Mouse (Mus musculus) forebrain, embryonic 15.5 days (tissue): ENCODE results near the gene Efs. TPM values are rescaled to one million over a fixed set of nuclear protein-coding genes. Genes with fewer than 3 reads are reported as not detected.

Source experiments
- ATAC-seq: fragments of 200-750 bp; cut with Nextera tagmentation; replicated peaks from 2 replicates; pipeline ENCODE4 v1.8.0; 2017; ENCODE audit warnings: mild to moderate bottlenecking, moderate TSS enrichment, moderate library complexity
- H3K27ac ChIP-seq: fragments of 300-500 bp; sonication (generic); replicated peaks from 2 replicates; pipeline ENCODE4 v1.5.1; 2015; ENCODE audit warnings: mild to moderate bottlenecking, inconsistent platforms
- H3K27me3 ChIP-seq: fragments of 300-500 bp; sonication (generic); 2 replicates; pipeline ENCODE4 v1.6.1; 2015; ENCODE audit warnings: inconsistent platforms
- H3K36me3 ChIP-seq: fragments of 300-500 bp; sonication (generic); 2 replicates; pipeline ENCODE4 v1.6.1; 2015; ENCODE audit warnings: mild to moderate bottlenecking, inconsistent platforms
- H3K4me1 ChIP-seq: fragments of 300-500 bp; sonication (generic); 2 replicates; pipeline ENCODE4 v1.6.1; 2015; ENCODE audit warnings: inconsistent platforms
- H3K4me2 ChIP-seq: fragments of 300-500 bp; sonication (generic); replicated peaks from 2 replicates; pipeline ENCODE4 v1.6.1; 2015; ENCODE audit warnings: mild to moderate bottlenecking, inconsistent platforms
- H3K4me3 ChIP-seq: fragments of 300-500 bp; sonication (generic); 2 replicates; pipeline ENCODE4 v1.5.1; 2015; ENCODE audit warnings: mild to moderate bottlenecking, inconsistent platforms
- H3K9ac ChIP-seq: fragments of 300-500 bp; sonication (generic); replicated peaks from 2 replicates; pipeline ENCODE4 v1.6.1; 2015; ENCODE audit warnings: mild to moderate bottlenecking, inconsistent platforms
- H3K9me3 ChIP-seq: fragments of 300-500 bp; sonication (generic); 2 replicates; pipeline ENCODE4 v1.6.1; 2016; ENCODE audit warnings: inconsistent platforms
- WGBS: fragments of 180-500 bp; shearing (Covaris S2); methylation state at CpG from one replicate; pipeline ENCODE4 v1.1.7; 2015; ENCODE audit warnings: mixed read lengths; 5-methylcytosine and 5-hydroxymethylcytosine counted together
- polyA plus RNA-seq: library from polyadenylated mRNA; unstranded; fragments of >200 nt; fragmentation: Nextera tagmentation; extraction: Ambion mirVana; gene quantifications from 2 replicates; pipeline ENCODE4 v1.2.1, GENCODE M21; 2015

The Efs gene
- polyA plus RNA-seq, 1 experiment from 2014 or later, result 27.6 TPM

DNA sequence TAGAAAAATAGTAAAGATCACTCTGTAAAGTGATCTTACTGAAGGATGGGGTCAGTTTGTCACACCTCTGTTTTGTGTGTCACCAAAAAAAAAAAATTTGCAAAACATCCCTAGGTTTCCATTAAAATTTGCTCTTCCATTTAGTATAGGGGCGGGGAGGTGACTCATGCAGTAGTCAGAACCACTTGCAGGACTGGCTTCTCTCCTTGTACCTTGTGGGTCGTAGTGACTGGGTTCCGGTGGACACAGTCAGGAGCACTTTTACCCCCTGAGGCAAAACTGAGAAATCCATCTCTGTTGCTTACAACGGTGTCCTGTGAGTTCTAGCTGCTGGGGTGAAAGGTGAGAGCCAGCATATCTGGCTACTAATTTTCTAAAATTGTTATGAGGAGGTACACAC, 22.3 kb downstream of the Efs start:
- Histone ChIP-seq H3K9me3 (no peaks in the 10 kb centered on the region), H3K4me2 (no peak overlapping the region), H3K4me3 (no peak overlapping the region), H3K9ac (no peak overlapping the region), H3K27ac (no peak overlapping the region), H3K4me1 (no peaks in the 10 kb centered on the region), H3K36me3 (peaks cover 46% of the 10 kb centered on the region), H3K27me3 (no peaks in the 10 kb centered on the region)
- 90% methylated on average over 4 of the region's 4 CpGs for WGBS
- no peak for ATAC-seq

DNA sequence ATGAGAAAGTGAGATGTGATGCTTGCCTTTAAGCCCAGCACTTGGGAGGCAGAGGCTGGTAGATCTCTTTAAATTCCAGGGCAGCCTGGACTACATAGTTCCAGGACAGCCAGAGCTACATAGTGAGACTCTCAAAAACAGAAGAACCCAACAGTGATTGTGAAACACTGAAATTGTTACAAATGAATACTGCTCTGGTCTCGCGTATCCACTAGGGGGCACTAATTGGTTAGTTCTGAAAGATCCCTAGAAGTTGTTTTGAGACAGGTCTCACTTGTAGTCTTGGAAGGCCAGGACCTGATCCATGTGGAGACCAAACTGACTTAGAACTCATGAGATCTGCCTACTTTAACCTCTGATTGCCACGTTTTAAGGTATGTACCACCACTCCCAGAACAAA, 25.5 kb downstream of the Efs start:
- Histone ChIP-seq H3K9ac (no peak overlapping the region), H3K4me1 (peaks cover 18% of the 10 kb centered on the region), H3K4me3 (no peak overlapping the region), H3K27ac (peak overlapping the region; percentile 6; the same call in 1 of the 2 replicates), H3K36me3 (peaks cover 44% of the 10 kb centered on the region), H3K9me3 (no peaks in the 10 kb centered on the region), H3K27me3 (no peaks in the 10 kb centered on the region), H3K4me2 (no peak overlapping the region)
- WGBS, result under 1% methylated on average over 3 of the region's 3 CpGs
- peak; percentile 59 for ATAC-seq

DNA sequence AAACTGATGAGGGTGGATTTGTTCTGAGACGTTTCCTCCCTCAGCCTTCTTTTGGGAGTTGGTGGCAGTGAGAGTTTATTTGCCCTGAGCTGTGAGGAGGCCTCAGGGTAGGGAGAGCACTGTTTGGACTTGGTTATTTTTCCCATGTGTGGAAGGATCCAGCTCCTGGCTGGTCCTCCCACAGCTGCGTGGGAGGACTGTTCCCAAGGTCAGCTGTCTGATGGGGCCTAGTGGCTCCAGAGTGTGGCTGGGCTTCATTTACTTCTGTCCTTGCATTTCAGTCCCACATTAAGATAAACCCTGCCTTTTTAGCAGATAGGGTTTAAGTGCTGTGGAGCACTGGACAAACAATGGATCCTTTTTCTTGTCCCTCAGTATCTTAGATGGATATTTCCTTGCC, 28.5 kb downstream of the Efs start:
- H3K9ac ChIP-seq, result no peak overlapping the region
- peaks cover 24% of the 10 kb centered on the region for H3K4me1 ChIP-seq
- H3K27me3 ChIP-seq, result no peaks in the 10 kb centered on the region
- no peak for ATAC-seq
- H3K4me2 ChIP-seq, result no peak overlapping the region
- no peaks in the 10 kb centered on the region for H3K9me3 ChIP-seq
- H3K27ac ChIP-seq, result peak overlapping the region; percentile 31; the same call in 1 of the 2 replicates
- H3K36me3 ChIP-seq, result peaks cover 36% of the 10 kb centered on the region
- WGBS, result 75% methylated on average over 2 of the region's 2 CpGs
- no peak overlapping the region for H3K4me3 ChIP-seq

DNA sequence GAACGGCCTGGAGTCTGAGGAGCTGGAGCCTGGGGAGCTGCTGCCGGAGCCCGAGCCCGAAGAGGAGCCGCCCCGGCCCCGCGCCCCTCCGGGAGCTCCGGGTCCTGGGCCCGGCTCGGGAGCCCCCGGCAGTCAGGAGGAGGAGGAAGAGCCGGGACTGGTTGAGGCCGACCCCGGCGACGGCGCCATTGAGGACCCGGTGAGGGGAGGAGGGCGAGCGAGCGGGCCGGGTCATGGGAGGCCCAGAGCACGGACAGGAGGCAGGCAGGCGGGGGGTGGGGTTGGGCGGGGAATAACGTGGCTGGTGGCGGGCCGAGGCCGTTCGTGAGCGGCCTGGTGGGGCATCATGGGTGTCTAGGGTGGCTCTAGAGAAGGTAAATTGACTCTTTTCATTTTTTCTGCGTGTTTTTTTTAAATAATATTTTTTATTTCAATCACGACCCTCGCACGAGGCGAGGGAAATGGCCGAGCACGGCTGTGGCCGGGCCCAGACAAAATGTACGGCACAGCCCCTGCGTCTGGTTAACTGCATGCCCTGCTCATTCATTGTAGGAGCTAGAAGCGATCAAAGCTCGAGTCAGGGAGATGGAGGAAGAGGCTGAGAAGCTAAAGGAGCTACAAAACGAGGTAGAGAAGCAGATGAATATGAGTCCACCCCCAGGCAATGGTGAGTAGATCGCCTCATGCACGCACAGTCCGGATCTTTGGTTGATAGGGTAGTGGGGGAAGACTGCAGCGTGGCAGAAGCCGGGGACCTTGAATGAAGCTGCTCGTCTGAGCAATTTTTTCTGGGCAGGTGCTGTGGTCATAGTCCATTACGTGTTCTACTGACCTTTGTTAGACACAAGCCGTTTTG, 31.4 kb downstream of the Efs start:
- peak overlapping the region; percentile 64 for H3K4me2 ChIP-seq
- no peaks in the 10 kb centered on the region for H3K9me3 ChIP-seq
- H3K9ac ChIP-seq, result peak overlapping the region; percentile 98
- H3K27ac ChIP-seq, result peak overlapping the region; percentile 94
- no peaks in the 10 kb centered on the region for H3K27me3 ChIP-seq
- peaks cover 36% of the 10 kb centered on the region for H3K36me3 ChIP-seq
- under 1% methylated on average over 52 of the region's 54 CpGs for WGBS
- ATAC-seq, result peak; percentile 55
- peak overlapping the region; percentile 90 for H3K4me3 ChIP-seq
- H3K4me1 ChIP-seq, result peaks cover 24% of the 10 kb centered on the region

DNA sequence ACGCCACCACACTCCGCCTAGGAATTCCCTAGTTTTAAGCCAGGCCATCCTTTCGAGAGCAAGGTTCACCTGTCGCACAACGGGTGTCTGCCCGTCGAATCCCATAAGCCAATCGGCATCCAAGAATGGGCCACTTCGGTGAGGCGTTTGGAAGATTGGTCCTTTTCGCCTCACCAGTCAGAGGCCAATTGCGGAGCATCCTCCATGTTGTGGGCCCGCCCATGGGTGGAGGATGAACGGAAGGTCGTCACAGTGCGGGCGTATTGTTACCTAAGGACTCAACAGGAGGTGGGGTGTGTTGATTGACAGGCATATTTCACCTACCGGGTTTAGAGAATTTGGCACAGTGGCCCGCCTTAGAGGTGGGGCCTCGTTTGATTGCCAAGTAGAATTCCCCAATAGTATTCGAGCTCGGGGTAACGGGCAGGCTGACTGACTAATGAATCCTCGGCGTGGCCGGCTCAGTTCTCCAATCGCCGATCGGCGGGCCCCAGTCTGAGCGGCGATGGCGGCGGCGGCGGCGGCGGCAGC, 32.2 kb downstream of the Efs start:
- peak overlapping the region; percentile 90 for H3K4me3 ChIP-seq
- ATAC-seq, result peak; percentile 99
- peak overlapping the region; percentile 64 for H3K4me2 ChIP-seq
- peak overlapping the region; percentile 94 for H3K27ac ChIP-seq
- no peaks in the 10 kb centered on the region for H3K9me3 ChIP-seq
- peak overlapping the region; percentile 98 for H3K9ac ChIP-seq
- H3K36me3 ChIP-seq, result peaks cover 30% of the 10 kb centered on the region
- under 1% methylated on average over 38 of the region's 38 CpGs for WGBS
- no peaks in the 10 kb centered on the region for H3K27me3 ChIP-seq
- H3K4me1 ChIP-seq, result peaks cover 24% of the 10 kb centered on the region

DNA sequence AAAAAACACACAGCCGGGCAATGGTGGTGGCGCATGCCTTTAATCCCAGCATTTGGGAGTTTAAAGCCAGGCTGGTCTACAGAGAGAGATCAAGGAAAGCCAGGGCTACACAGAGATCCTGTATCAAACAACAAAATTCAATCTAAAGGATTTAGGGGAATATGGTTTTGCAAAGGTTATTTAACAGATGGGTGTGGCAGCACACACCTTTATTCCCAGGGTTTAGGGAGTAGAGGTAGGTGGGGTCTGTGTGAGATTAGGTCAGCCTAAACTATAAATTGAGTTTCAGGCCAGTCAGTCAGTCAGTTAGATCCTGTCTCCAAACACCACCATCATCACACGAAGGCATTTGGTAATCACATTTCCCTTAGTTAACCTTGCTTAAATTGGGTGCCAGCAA, 33.7 kb downstream of the Efs start, which contains the start of gene Pabpn1:
TSS of gene Pabpn1 (plus strand) at position 301 of the 400 bp plus-strand sequence.
- Histone ChIP-seq H3K36me3 (peaks cover 18% of the 10 kb centered on the region), H3K9me3 (no peaks in the 10 kb centered on the region), H3K4me1 (peaks cover 23% of the 10 kb centered on the region), H3K4me2 (peak within 1 kb of the TSS; percentile 51), H3K27ac (peak within 1 kb of the TSS; percentile 92), H3K27me3 (no peaks in the 10 kb centered on the region), H3K4me3 (peak within 1 kb of the TSS; percentile 90), H3K9ac (peak within 1 kb of the TSS; percentile 53)
- WGBS, result 93% methylated on average over 3 of the region's 3 CpGs
- no peak for ATAC-seq

DNA sequence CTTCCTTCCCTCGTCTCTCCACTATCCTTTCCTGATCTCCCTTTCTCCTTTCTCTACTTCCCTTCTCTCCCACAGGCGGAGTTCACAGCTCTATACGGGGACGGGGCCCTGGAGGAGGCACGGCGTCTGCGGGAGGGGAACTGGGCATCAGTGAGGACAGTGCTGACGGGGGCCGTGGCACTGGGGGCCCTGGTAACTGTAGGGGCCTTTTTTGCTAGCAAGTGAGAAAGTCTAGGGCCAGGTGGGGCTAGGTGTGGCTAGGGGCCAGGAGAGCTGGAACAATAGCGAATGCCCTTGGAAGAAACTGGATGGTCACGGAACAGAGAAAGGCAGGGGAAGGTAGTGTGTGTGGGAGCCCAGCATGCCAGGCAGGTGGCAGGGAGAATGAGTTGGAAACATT, 40.6 kb downstream of the Efs start:
- H3K27me3 ChIP-seq, result no peaks in the 10 kb centered on the region
- H3K9ac ChIP-seq, result peak overlapping the region; percentile 32
- no peak overlapping the region for H3K27ac ChIP-seq
- H3K9me3 ChIP-seq, result no peaks in the 10 kb centered on the region
- ATAC-seq, result no peak
- no peak overlapping the region for H3K4me2 ChIP-seq
- WGBS, result 93% methylated on average over 11 of the region's 11 CpGs
- no peak overlapping the region for H3K4me3 ChIP-seq
- H3K36me3 ChIP-seq, result no peaks in the 10 kb centered on the region
- peaks cover 26% of the 10 kb centered on the region for H3K4me1 ChIP-seq

DNA sequence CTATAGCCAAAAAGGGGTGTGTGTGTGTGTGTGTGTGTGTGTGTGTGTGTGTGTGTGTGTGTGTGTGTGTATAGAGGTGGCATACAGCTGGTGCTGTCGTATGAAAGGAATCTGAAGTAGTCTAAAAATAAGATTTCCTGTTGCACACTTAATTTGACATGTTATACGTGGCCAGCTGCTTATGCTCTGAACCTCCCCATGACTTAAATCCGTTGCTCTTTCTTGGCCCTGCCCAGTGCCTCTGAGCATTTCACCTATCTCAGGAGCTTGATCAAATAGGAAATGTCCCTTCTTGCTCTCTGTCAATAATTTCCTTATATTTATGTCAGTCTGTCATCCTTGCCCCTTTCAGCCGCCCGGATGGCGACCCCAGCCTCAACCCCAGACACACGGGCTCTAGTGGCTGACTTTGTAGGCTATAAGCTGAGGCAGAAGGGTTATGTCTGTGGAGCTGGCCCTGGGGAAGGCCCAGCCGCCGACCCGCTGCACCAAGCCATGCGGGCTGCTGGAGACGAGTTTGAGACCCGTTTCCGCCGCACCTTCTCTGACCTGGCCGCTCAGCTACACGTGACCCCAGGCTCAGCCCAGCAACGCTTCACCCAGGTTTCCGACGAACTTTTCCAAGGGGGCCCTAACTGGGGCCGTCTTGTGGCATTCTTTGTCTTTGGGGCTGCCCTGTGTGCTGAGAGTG, 41.8 kb downstream of the Efs start:
- H3K27ac ChIP-seq, result peak overlapping the region; percentile 85
- H3K9me3 ChIP-seq, result no peaks in the 10 kb centered on the region
- H3K4me2 ChIP-seq, result peak overlapping the region; percentile 74
- H3K36me3 ChIP-seq, result no peaks in the 10 kb centered on the region
- H3K4me1 ChIP-seq, result peaks cover 26% of the 10 kb centered on the region
- 32% methylated on average over 21 of the region's 21 CpGs for WGBS
- H3K4me3 ChIP-seq, result peak overlapping the region; percentile 57
- peak overlapping the region; percentile 73 for H3K9ac ChIP-seq
- no peaks in the 10 kb centered on the region for H3K27me3 ChIP-seq
- peak; percentile 2; the same call in 1 of the 2 replicates for ATAC-seq

DNA sequence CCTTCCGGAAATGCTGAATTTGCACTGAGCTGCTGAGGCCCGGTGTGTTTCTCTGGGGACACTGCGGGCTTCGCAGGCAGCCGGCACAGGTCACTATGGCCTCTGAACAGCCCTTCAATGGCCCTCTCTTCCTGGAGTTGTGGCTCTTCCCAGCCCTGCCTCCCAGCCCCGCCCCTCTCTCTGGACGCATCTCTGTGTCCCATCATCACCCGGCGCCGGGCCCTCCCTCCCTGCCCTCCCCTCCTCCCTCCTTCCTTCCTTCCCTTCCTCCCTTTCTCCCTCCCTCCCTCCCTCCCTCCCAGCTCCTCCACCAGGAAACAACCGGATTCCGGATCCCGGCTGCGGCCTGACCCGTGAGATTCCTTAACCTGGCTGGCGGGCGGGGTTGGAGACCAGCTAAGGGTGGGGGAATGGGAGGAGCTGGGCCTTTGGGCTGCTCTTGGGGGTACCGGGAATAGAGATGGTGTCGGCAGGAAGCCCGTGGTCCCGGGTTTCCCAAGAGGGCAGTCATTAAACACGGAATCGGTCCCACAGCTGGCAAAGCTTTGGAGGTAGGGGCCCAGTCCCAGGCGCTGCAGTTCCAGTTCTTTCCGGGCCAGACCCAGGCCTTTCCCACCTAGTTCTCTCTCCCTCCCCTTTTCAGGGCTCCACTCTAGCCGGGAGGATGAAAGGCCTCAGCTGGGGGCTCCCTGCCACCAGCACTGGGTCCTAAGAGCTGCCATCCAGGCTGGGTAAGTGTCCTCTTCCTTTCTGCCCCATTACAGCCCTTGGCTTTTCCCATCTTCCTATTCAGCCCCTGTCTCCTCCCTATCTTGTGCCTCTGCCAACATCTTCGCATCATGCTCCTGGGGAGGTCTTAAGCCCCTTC, 42.5 kb downstream of the Efs start, which contains the start of the genes Bcl2l2 and Gm20521:
TSS of gene Bcl2l2 (plus strand) at position 224 of the 868 bp plus-strand sequence.
TSS of gene Gm20521 (plus strand) at position 288 of the 868 bp plus-strand sequence.
- Histone ChIP-seq H3K4me1 (peaks cover 26% of the 10 kb centered on the region), H3K9me3 (no peaks in the 10 kb centered on the region), H3K36me3 (no peaks in the 10 kb centered on the region), H3K27ac (peak within 1 kb of the TSS; percentile 85), H3K4me2 (peak within 1 kb of the TSS; percentile 74), H3K4me3 (peak within 1 kb of the TSS; percentile 57), H3K9ac (peak within 1 kb of the TSS; percentile 73), H3K27me3 (no peaks in the 10 kb centered on the region)
- under 1% methylated on average over 27 of the region's 27 CpGs for WGBS
- ATAC-seq, result peak; percentile 83

DNA sequence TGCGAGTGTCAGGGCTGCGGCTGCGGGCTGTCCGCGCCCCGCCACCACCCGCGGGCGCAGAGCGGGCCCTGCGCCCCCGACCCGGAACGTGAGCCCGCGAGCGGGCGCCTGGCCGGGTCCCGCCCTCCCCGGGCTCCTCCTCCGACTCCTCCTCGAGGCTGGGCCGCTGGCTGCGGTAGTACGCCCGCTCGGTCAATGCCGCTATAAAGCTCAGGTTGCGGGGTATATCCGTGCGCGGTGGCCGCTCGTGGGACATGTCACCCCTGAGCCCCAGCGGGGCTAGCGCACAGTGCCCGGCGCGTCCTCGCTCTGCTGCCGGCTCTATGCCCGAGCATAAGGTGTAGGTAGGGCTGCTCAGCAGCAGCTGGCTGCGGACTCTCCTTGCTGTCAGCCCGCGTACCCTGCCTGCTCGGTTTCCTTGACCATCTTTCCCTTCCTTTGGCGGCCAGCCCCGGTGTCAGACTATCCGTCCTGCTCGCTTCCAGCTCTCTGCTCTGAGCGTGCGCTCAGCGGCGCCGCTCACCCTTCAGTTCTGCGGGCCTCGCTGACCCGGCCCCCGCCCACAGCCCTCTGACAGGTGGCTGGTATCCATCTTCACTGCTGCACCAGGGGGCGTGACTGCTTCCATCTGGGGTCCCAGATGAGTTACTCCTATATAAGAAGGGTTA, 48.7 kb downstream of the Efs start, which contains the start of gene Ppp1r3e:
TSS of gene Ppp1r3e (minus strand) at position 503 of the 668 bp plus-strand sequence.
- H3K9ac ChIP-seq, result peak within 1 kb of the TSS; percentile 88
- H3K9me3 ChIP-seq, result no peaks in the 10 kb centered on the region
- peak within 1 kb of the TSS; percentile 84 for H3K4me2 ChIP-seq
- H3K36me3 ChIP-seq, result no peaks in the 10 kb centered on the region
- 0% methylated on average over 57 of the region's 61 CpGs for WGBS
- peak within 1 kb of the TSS; percentile 80 for H3K4me3 ChIP-seq
- peak; percentile 84 for ATAC-seq
- H3K4me1 ChIP-seq, result peaks cover 17% of the 10 kb centered on the region
- H3K27ac ChIP-seq, result peak within 1 kb of the TSS; percentile 93
- no peaks in the 10 kb centered on the region for H3K27me3 ChIP-seq
